Mouse (Mus musculus) cerebellum, adult 2 months (tissue): ENCODE results near the gene Fam117b.

Source experiments
- CTCF ChIP-seq: fragments of 200-500 bp; IDR thresholded peaks from 2 replicates; pipeline ENCODE4 v1.5.1; 2011; ENCODE audit warnings: low read depth, mild to moderate bottlenecking, control low read depth, low read length, moderate library complexity, borderline replicate concordance; ENCODE audit not compliant: insufficient read depth
- POLR2A ChIP-seq: fragments of 200-500 bp; IDR thresholded peaks from 2 replicates; pipeline ENCODE4 v1.6.1; 2011; ENCODE audit warnings: low read length, control low read depth, borderline replicate concordance; ENCODE audit not compliant: insufficient read depth

GRCm38 (mm10) chr1:59917401-59917800 lies 4.6 kb downstream of the Fam117b start:
- TF ChIP-seq CTCF (no peak), POLR2A (no peak)
